Mouse (Mus musculus) ES-Bruce4 (cell line): ENCODE measurements around the gene Cdc42se1.

Experiments
- CTCF ChIP-seq: IDR thresholded peaks from one replicate; pipeline ENCODE4 v1.8.1; 2011; ENCODE audit warnings: low read depth, low read length
- EP300 ChIP-seq: IDR thresholded peaks from 2 replicates; pipeline ENCODE4 v1.6.1; 2011; ENCODE audit warnings: low read depth, low read length; ENCODE audit not compliant: insufficient read depth
- POLR2A ChIP-seq: IDR thresholded peaks from one replicate; pipeline ENCODE4 v1.8.1; 2011; ENCODE audit warnings: low read length; ENCODE audit not compliant: insufficient read depth

DNA sequence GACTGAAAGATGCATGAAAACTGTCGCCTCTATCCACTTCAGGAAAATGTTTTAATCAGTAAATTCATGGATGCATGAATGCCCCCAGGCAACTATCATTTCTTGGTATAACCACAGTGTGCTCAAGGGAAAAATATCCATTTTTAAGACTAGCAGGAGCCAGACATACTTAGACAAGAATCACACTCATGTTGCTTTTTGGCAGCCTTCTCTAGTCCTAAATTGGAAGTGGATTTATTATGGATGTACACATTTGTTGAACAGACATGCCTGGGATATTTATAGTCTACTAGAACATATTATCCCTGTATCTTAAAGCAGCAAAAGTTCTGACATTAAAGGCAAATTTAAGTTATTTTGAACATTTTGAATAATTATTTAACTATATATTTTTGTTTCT is 36.2 kb downstream of the Cdc42se1 start:
- no peak for TF ChIP-seq CTCF
- TF ChIP-seq EP300: no peak
- TF ChIP-seq POLR2A: no peak
